Mouse (Mus musculus): ENCODE measurements around the gene Zfp1. TPM values are rescaled to one million over a fixed set of nuclear protein-coding genes. Genes with fewer than 3 reads are reported as not detected.

The Zfp1 gene
- polyA plus RNA-seq, 1 experiment from 2014 or later: 32.3 TPM

- Histone ChIP-seq H3K4me3 (no peak overlapping the region), H3K27ac (replicated peaks) (no peak overlapping the region), H3K4me2 (replicated peaks) (no peak overlapping the region), H3K9ac (replicated peaks) (no peak overlapping the region), H3K36me3 (no peaks in the 10 kb centered on the region), H3K9me3 (no peaks in the 10 kb centered on the region), H3K27me3 (no peaks in the 10 kb centered on the region), H3K4me1 (no peaks in the 10 kb centered on the region; the same call in 1 of the 2 replicates)
- 39% methylated on average over 9 of the region's 9 CpGs for WGBS
- ATAC-seq (replicated peaks): no peak
Observed at GRCm38 (mm10) chr8:111682521-111682920, 39.3 kb downstream of the Zfp1 start.

GRCm38 (mm10) chr8:111686881-111687280 is 43.7 kb downstream of the Zfp1 start:
- no peak overlapping the region for H3K4me2 ChIP-seq (replicated peaks)
- H3K9ac ChIP-seq (replicated peaks): no peak overlapping the region
- 86% methylated on average over 13 of the region's 13 CpGs for WGBS
- no peaks in the 10 kb centered on the region for H3K4me1 ChIP-seq
- no peak overlapping the region for H3K27ac ChIP-seq (replicated peaks)
- no peaks in the 10 kb centered on the region for H3K27me3 ChIP-seq
- no peaks in the 10 kb centered on the region for H3K9me3 ChIP-seq
- ATAC-seq (replicated peaks): no peak
- no peaks in the 10 kb centered on the region for H3K36me3 ChIP-seq
- no peak overlapping the region for H3K4me3 ChIP-seq

DNA sequence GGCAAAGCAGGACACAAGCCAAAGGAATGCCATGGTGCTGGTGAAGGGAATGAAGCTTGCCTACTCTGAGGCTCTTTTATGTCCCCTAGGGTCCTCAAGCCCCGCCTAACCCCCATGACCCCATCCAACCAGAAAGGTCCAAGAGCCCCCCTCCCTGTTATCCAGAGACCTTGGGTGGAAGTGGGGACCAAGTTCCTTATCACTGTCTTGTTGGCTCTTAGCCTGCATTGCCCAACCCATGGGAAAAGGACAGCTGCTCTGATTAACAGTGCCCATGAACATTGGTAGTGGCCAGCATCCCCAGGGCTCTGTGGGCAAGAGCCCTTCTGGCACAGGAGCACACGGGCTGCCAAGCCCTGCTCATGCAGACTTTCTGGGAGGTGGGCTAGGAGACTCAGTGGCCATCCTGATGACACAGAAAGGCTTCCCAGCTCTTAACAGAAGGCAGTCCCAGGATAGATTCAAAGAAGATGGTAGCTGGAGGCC is 47.8 kb downstream of the Zfp1 start, which contains the start of gene Ctrb1:
Gene Ctrb1, minus strand, starts transcription at position 51 of the 486 bp plus-strand sequence.
- no peaks in the 10 kb centered on the region for H3K4me1 ChIP-seq
- 90% methylated on average over 2 of the region's 2 CpGs for WGBS

GRCm38 (mm10) chr8:111693261-111693741 is 50.1 kb downstream of the Zfp1 start:
- Histone ChIP-seq H3K36me3 (no peaks in the 10 kb centered on the region), H3K4me1 (no peaks in the 10 kb centered on the region), H3K9me3 (no peaks in the 10 kb centered on the region), H3K27me3 (no peaks in the 10 kb centered on the region), H3K4me3 (no peak overlapping the region), H3K4me2 (replicated peaks) (no peak overlapping the region), H3K9ac (replicated peaks) (no peak overlapping the region), H3K27ac (replicated peaks) (no peak overlapping the region)
- WGBS: 73% methylated on average over 6 of the region's 6 CpGs
- no peak for ATAC-seq (replicated peaks)

More for the DNA sequence above, 47.8 kb downstream of the Zfp1 start, which contains the start of gene Ctrb1:
- Histone ChIP-seq H3K27me3 (no peaks in the 10 kb centered on the region), H3K4me2 (replicated peaks) (no peak within 1 kb of the TSS), H3K36me3 (no peaks in the 10 kb centered on the region), H3K4me3 (no peak within 1 kb of the TSS), H3K9ac (replicated peaks) (no peak within 1 kb of the TSS), H3K9me3 (no peaks in the 10 kb centered on the region), H3K27ac (replicated peaks) (no peak within 1 kb of the TSS)
- no peak for ATAC-seq (replicated peaks)

DNA sequence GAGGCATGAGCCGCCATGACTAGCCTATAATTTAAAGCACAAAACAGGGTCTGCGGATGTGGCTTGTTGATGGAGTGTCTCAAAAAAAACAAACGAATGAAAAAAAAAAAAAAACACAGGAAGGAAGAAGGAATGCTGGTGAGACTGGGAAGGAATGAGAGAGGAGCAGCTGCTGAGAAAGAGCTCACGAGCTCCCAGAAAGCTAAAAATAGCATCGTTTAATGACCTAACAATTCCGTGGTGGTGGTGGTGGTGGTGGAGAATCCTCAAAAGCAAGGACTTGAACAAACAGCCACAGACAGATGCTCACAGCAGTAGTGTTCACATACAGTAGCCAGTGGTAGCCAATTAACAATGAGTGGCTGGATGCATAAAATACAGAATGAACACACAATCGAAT is 52.2 kb downstream of the Zfp1 start:
- Histone ChIP-seq H3K9ac (replicated peaks) (no peak overlapping the region), H3K4me3 (no peak overlapping the region), H3K9me3 (no peaks in the 10 kb centered on the region), H3K27me3 (no peaks in the 10 kb centered on the region), H3K36me3 (no peaks in the 10 kb centered on the region), H3K4me2 (replicated peaks) (no peak overlapping the region), H3K27ac (replicated peaks) (no peak overlapping the region), H3K4me1 (no peaks in the 10 kb centered on the region)
- no peak for ATAC-seq (replicated peaks)
- WGBS: 64% methylated on average over 7 of the region's 7 CpGs

GRCm38 (mm10) chr8:111697655-111698054 is 54.5 kb downstream of the Zfp1 start:
- H3K4me1 ChIP-seq: no peaks in the 10 kb centered on the region
- no peak overlapping the region for H3K9ac ChIP-seq (replicated peaks)
- no peaks in the 10 kb centered on the region for H3K27me3 ChIP-seq
- H3K9me3 ChIP-seq: no peaks in the 10 kb centered on the region
- H3K36me3 ChIP-seq: no peaks in the 10 kb centered on the region
- no peak overlapping the region for H3K27ac ChIP-seq (replicated peaks)
- ATAC-seq (replicated peaks): no peak
- 87% methylated on average over 10 of the region's 10 CpGs for WGBS
- no peak overlapping the region for H3K4me3 ChIP-seq
- no peak overlapping the region for H3K4me2 ChIP-seq (replicated peaks)

GRCm38 (mm10) chr8:111699035-111699434 is 55.8 kb downstream of the Zfp1 start:
- WGBS: 4% methylated on average over 1 of the region's 1 CpGs
- Histone ChIP-seq H3K9ac (replicated peaks) (no peak overlapping the region), H3K27ac (replicated peaks) (no peak overlapping the region)

GRCm38 (mm10) chr8:111700201-111700600 is 57.0 kb downstream of the Zfp1 start:
- WGBS: 82% methylated on average over 3 of the region's 3 CpGs
- ATAC-seq (replicated peaks): no peak
- no peaks in the 10 kb centered on the region for H3K36me3 ChIP-seq

More at GRCm38 (mm10) chr8:111699035-111699434, 55.8 kb downstream of the Zfp1 start:
- ATAC-seq (replicated peaks): no peak
- no peaks in the 10 kb centered on the region for H3K36me3 ChIP-seq
- H3K4me1 ChIP-seq: no peaks in the 10 kb centered on the region
- H3K4me2 ChIP-seq (replicated peaks): no peak overlapping the region
- no peak overlapping the region for H3K4me3 ChIP-seq
- H3K27me3 ChIP-seq: no peaks in the 10 kb centered on the region
- no peaks in the 10 kb centered on the region for H3K9me3 ChIP-seq

DNA sequence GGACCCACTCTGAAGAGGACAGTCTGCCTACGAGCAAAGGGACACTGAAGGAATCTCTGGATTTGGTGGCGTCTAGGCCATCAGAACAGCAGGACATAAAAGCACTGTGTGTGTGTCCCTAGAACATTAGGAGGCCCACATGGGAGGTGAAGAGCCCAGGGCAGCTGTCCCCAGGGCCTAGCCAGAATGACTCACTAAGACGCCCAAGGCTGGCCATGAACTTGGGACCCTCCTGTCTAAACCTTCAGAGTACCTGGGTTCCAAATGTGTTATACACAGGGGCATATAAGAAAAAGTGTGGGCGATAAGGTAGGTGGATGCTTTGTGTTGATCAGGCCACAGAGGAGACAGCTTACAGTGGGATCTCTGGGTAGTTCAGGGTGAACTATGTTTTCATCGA is 57.5 kb downstream of the Zfp1 start:
- WGBS: 92% methylated on average over 5 of the region's 5 CpGs
- no peak overlapping the region for H3K9ac ChIP-seq (replicated peaks)
- no peaks in the 10 kb centered on the region for H3K9me3 ChIP-seq
- H3K36me3 ChIP-seq: no peaks in the 10 kb centered on the region
- no peak overlapping the region for H3K4me3 ChIP-seq
- no peak overlapping the region for H3K4me2 ChIP-seq (replicated peaks)
- H3K27me3 ChIP-seq: no peaks in the 10 kb centered on the region
- no peak for ATAC-seq (replicated peaks)
- no peak overlapping the region for H3K27ac ChIP-seq (replicated peaks)
- H3K4me1 ChIP-seq: no peaks in the 10 kb centered on the region

More at GRCm38 (mm10) chr8:111700201-111700600, 57.0 kb downstream of the Zfp1 start:
- H3K27ac ChIP-seq (replicated peaks): no peak overlapping the region
- H3K27me3 ChIP-seq: no peaks in the 10 kb centered on the region
- no peaks in the 10 kb centered on the region for H3K9me3 ChIP-seq
- H3K9ac ChIP-seq (replicated peaks): no peak overlapping the region
- H3K4me3 ChIP-seq: no peak overlapping the region
- H3K4me1 ChIP-seq: no peaks in the 10 kb centered on the region
- no peak overlapping the region for H3K4me2 ChIP-seq (replicated peaks)

- Histone ChIP-seq H3K9me3 (no peaks in the 10 kb centered on the region), H3K4me3 (no peak overlapping the region), H3K4me1 (no peaks in the 10 kb centered on the region), H3K9ac (replicated peaks) (no peak overlapping the region), H3K27ac (replicated peaks) (no peak overlapping the region), H3K4me2 (replicated peaks) (no peak overlapping the region), H3K36me3 (no peaks in the 10 kb centered on the region), H3K27me3 (no peaks in the 10 kb centered on the region)
- WGBS: 88% methylated on average over 9 of the region's 9 CpGs
- no peak for ATAC-seq (replicated peaks)
Observed at GRCm38 (mm10) chr8:111701380-111701779, 58.2 kb downstream of the Zfp1 start.

- Histone ChIP-seq H3K27ac (replicated peaks) (no peak overlapping the region), H3K4me2 (replicated peaks) (no peak overlapping the region), H3K4me1 (no peaks in the 10 kb centered on the region), H3K9ac (replicated peaks) (no peak overlapping the region), H3K27me3 (no peaks in the 10 kb centered on the region), H3K9me3 (no peaks in the 10 kb centered on the region), H3K36me3 (peaks cover 7% of the 10 kb centered on the region), H3K4me3 (no peak overlapping the region)
- ATAC-seq (replicated peaks): no peak
- WGBS: 85% methylated on average over 12 of the region's 12 CpGs
Observed at GRCm38 (mm10) chr8:111704585-111704984, 61.4 kb downstream of the Zfp1 start.

- H3K9me3 ChIP-seq: no peaks in the 10 kb centered on the region
- no peak overlapping the region for H3K27ac ChIP-seq (replicated peaks)
- H3K9ac ChIP-seq (replicated peaks): no peak overlapping the region
- WGBS: 80% methylated on average over 3 of the region's 3 CpGs
- H3K27me3 ChIP-seq: no peaks in the 10 kb centered on the region
- no peaks in the 10 kb centered on the region for H3K4me1 ChIP-seq
- no peak overlapping the region for H3K4me3 ChIP-seq
- H3K36me3 ChIP-seq: peaks cover 13% of the 10 kb centered on the region
- H3K4me2 ChIP-seq (replicated peaks): no peak overlapping the region
- no peak for ATAC-seq (replicated peaks)
Observed at GRCm38 (mm10) chr8:111705222-111705621, 62.0 kb downstream of the Zfp1 start.

DNA sequence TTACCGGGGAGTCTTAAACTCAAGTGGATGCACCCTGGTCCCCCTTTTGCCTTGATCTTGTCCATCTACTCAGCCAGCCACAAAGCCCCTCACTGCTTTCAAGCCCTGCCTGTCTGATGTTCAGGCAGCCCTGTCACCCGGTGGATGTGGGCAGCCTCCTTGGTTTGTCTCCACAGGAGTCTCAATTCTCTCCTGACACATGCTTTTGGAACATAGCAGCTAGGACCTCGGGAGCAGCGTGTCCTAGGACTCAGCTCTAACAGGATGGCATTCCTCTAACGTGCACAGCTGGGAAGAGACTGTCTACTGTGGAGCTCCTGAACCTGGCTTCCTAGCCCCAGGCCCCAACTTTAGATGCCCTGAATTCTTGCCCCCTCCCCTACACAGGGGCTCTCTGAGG is 62.5 kb downstream of the Zfp1 start:
- Histone ChIP-seq H3K4me2 (replicated peaks) (no peak overlapping the region), H3K9ac (replicated peaks) (no peak overlapping the region), H3K36me3 (peaks cover 18% of the 10 kb centered on the region), H3K27ac (replicated peaks) (no peak overlapping the region), H3K4me3 (no peak overlapping the region), H3K27me3 (no peaks in the 10 kb centered on the region), H3K9me3 (no peaks in the 10 kb centered on the region), H3K4me1 (no peaks in the 10 kb centered on the region)
- WGBS: 71% methylated on average over 5 of the region's 5 CpGs
- no peak for ATAC-seq (replicated peaks)

Measured in forebrain, embryonic 15.5 days (tissue).